Mouse (Mus musculus) spleen, adult 2 months (tissue): ENCODE results near the gene Cab39. TPM values are rescaled to one million over a fixed set of nuclear protein-coding genes. Genes with fewer than 3 reads are reported as not detected.

Source experiments
- DNase-seq, 2 experiments: peaks; one replicate each; pipeline versions ENCODE4 v3.0.0 to v3.0.0-alpha.2; 2012 to 2021; ENCODE audit warnings: low spot score in 2 of 2, low read depth in 1 of 2
- H3K27ac ChIP-seq: fragments of 200-500 bp; 2 replicates; pipeline ENCODE4 v1.5.1; 2012; ENCODE audit warnings: low read length, inconsistent platforms; ENCODE audit not compliant: insufficient read depth
- H3K27me3 ChIP-seq: fragments of 200-500 bp; 2 replicates; pipeline ENCODE4 v1.6.1; 2012; ENCODE audit warnings: mild to moderate bottlenecking, moderate library complexity, low read length, inconsistent platforms; ENCODE audit not compliant: control insufficient read depth, insufficient read depth
- H3K36me3 ChIP-seq: fragments of 200-500 bp; 2 replicates; pipeline ENCODE4 v1.6.1; 2012; ENCODE audit warnings: mild to moderate bottlenecking, low read length, inconsistent platforms; ENCODE audit not compliant: control insufficient read depth, insufficient read depth
- H3K4me1 ChIP-seq: fragments of 200-500 bp; 2 replicates; pipeline ENCODE4 v1.6.1; 2011; ENCODE audit warnings: inconsistent platforms; ENCODE audit not compliant: control insufficient read depth, insufficient read depth, insufficient read length
- H3K4me3 ChIP-seq: fragments of 200-500 bp; 2 replicates; pipeline ENCODE4 v1.5.1; 2011; ENCODE audit warnings: mild to moderate bottlenecking, inconsistent platforms; ENCODE audit not compliant: insufficient read depth, insufficient read length; ENCODE audit errors: extremely low read depth
- CTCF ChIP-seq: fragments of 200-500 bp; IDR thresholded peaks from 2 replicates; pipeline ENCODE4 v1.5.1; 2011; ENCODE audit warnings: mild to moderate bottlenecking, inconsistent platforms; ENCODE audit not compliant: insufficient read depth, insufficient read length, insufficient replicate concordance; ENCODE audit errors: extremely low read depth
- POLR2A ChIP-seq: fragments of 200-500 bp; IDR thresholded peaks from 2 replicates; pipeline ENCODE4 v1.6.1; 2011; ENCODE audit warnings: low read depth, low read length, inconsistent platforms
- WGBS: fragments of 180-500 bp; shearing (Covaris S2); methylation state at CpG from one replicate; pipeline ENCODE4 v1.1.7; 2018; 5-methylcytosine and 5-hydroxymethylcytosine counted together
- polyA plus RNA-seq: library from polyadenylated mRNA; depleted of rRNA; stranded (reverse); fragments of >200 nt; gene quantifications from 2 replicates; pipeline ENCODE4 v1.2.3, GENCODE M21; 2012

Gene Cab39
- polyA plus RNA-seq, 1 experiment, result 25.0 TPM

DNA sequence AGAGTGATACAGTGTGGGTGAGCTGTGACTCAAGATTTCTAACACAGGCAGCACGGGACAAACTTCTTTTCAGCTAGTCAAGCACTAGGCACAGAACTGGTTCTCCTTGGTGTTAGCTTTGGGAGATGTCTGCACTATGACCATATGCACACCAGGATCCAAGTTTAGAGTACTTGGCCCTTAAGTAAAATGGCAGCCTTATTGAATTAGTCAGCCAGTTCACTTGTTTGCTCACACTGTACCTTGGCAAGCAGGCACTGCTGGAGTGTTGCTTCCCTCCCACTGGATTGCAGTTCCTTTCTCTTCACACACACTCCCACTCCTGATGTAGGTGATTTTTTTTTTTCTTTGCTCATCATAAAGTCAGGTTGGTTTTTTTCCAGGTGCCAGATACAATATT lies 35.8 kb downstream of the Cab39 start:
- Histone ChIP-seq H3K27ac (no peak overlapping the region), H3K36me3 (peaks cover 6% of the 10 kb centered on the region; the same call in 1 of the 2 replicates), H3K27me3 (no peaks in the 10 kb centered on the region), H3K4me3 (no peak overlapping the region), H3K4me1 (no peaks in the 10 kb centered on the region; the same call in 1 of the 2 replicates)
- TF ChIP-seq CTCF (no peak), POLR2A (no peak)
- no peak for DNase-seq
- WGBS, result 96% methylated on average over 1 of the region's 1 CpGs

DNA sequence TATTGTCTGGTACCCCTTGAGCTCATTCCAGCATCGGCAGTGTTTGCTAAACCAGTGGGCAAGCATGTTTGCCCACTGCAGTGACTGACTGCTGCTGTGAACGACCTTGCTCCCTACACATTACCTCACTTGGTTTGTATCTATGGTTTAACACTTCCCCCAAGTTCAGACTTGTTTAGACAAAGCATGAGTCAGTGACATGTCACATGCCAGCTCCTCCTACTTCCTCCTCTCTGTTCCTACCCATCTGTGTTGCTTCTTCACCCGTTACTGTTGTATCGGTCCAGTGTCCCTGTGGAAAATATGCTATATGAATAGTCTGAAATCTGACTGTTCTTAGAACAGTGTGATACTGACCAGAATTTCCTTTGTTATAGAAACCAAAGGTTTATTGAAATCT lies 44.8 kb downstream of the Cab39 start:
- peak; percentile 41 to 76 for DNase-seq
- peaks cover 8% of the 10 kb centered on the region for H3K36me3 ChIP-seq
- H3K27ac ChIP-seq, result peak overlapping the region; percentile 34
- no peaks in the 10 kb centered on the region for H3K27me3 ChIP-seq
- peaks cover 17% of the 10 kb centered on the region for H3K4me1 ChIP-seq
- TF ChIP-seq CTCF (no peak), POLR2A (no peak)
- WGBS, result 22% methylated on average over 4 of the region's 4 CpGs
- H3K4me3 ChIP-seq, result no peak overlapping the region

- TF ChIP-seq CTCF (no peak), POLR2A (no peak)
- 85% methylated on average over 3 of the region's 3 CpGs for WGBS
- Histone ChIP-seq H3K36me3 (peaks cover 8% of the 10 kb centered on the region), H3K4me3 (no peak overlapping the region), H3K4me1 (peaks cover 20% of the 10 kb centered on the region), H3K27ac (no peak overlapping the region), H3K27me3 (no peaks in the 10 kb centered on the region)
- DNase-seq, result no peak
Measured at GRCm38 (mm10) chr1:85839356-85839755, 46.1 kb downstream of the Cab39 start.

GRCm38 (mm10) chr1:85839790-85840189 lies 46.5 kb downstream of the Cab39 start:
- no peaks in the 10 kb centered on the region for H3K27me3 ChIP-seq
- H3K36me3 ChIP-seq, result peaks cover 7% of the 10 kb centered on the region
- no peak overlapping the region for H3K4me3 ChIP-seq
- H3K4me1 ChIP-seq, result peaks cover 20% of the 10 kb centered on the region
- H3K27ac ChIP-seq, result peak overlapping the region; percentile 82
- TF ChIP-seq CTCF (no peak), POLR2A (no peak)
- DNase-seq, result no peak
- 65% methylated on average over 1 of the region's 1 CpGs for WGBS

- H3K4me1 ChIP-seq, result peaks cover 20% of the 10 kb centered on the region
- peak overlapping the region; percentile 82 for H3K27ac ChIP-seq
- H3K4me3 ChIP-seq, result no peak overlapping the region
- DNase-seq, result peak in 1 of 2 experiments; percentile 30
- H3K36me3 ChIP-seq, result peaks cover 8% of the 10 kb centered on the region
- WGBS, result 29% methylated on average over 4 of the region's 4 CpGs
- no peak for TF ChIP-seq CTCF
- no peak for TF ChIP-seq POLR2A
- H3K27me3 ChIP-seq, result no peaks in the 10 kb centered on the region
Measured at GRCm38 (mm10) chr1:85840421-85840820, 47.2 kb downstream of the Cab39 start.

DNA sequence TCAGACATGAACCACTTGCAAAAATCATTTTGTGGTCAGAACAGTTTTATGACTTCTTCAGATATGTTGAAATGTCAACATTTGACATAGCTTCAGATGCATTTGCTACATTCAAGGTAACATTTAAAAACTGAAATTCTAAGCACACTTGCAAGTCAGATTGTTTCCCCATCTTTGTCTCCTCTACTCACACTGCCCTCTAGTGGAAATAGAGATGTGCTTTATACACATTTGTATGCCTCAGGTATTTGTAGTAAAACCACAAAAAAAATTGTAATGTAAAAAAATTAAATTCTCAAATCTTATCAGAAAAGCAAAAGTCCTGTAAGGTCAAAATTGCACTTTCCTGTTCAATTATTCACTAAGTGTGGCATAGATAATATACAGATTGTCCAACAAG lies 49.0 kb downstream of the Cab39 start:
- Histone ChIP-seq H3K4me1 (peaks cover 20% of the 10 kb centered on the region), H3K4me3 (no peak overlapping the region), H3K27me3 (no peaks in the 10 kb centered on the region), H3K36me3 (peaks cover 7% of the 10 kb centered on the region), H3K27ac (no peak overlapping the region)
- no peak for DNase-seq
- TF ChIP-seq POLR2A (no peak), CTCF (no peak)

- TF ChIP-seq CTCF (no peak), POLR2A (no peak)
- DNase-seq, result peak; percentile 26 to 62
- H3K27ac ChIP-seq, result peak overlapping the region; percentile 71
- peaks cover 17% of the 10 kb centered on the region for H3K4me1 ChIP-seq
- peaks cover 15% of the 10 kb centered on the region for H3K36me3 ChIP-seq
- WGBS, result 75% methylated on average over 4 of the region's 4 CpGs
- no peak overlapping the region for H3K4me3 ChIP-seq
- H3K27me3 ChIP-seq, result no peaks in the 10 kb centered on the region
Measured at GRCm38 (mm10) chr1:85843291-85843863, 50.1 kb downstream of the Cab39 start.
